Mouse (Mus musculus): Measurements from ENCODE around the gene Stx2.
"Not testable (repeated sequence)": the region's sequence is repeated elsewhere in the genome, so short reads cannot be mapped to it uniquely, and the experiment has no call there.

Stx2 gene

DNA sequence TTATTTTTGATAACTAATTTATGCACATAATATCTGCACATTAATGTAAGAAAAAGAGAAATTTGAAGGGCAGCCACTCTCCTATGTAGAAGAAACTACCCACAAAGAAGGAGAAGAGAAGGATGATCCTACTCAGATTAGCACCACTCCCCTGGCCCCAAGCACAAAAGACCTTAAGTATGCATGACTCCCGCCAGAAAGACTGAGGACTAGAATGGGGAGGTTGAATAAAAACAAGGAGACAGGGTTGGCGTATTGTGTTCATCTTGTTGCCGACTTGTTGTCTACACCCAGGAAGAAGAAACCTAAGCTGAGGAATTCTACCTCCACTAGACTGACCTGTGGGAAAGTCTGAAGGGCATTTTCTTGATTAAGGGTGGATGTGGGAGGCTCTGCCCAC lies 49.5 kb downstream of the Stx2 start:
- in situ Hi-C loops (cut with MboI, MseI) = no loop called here

DNA sequence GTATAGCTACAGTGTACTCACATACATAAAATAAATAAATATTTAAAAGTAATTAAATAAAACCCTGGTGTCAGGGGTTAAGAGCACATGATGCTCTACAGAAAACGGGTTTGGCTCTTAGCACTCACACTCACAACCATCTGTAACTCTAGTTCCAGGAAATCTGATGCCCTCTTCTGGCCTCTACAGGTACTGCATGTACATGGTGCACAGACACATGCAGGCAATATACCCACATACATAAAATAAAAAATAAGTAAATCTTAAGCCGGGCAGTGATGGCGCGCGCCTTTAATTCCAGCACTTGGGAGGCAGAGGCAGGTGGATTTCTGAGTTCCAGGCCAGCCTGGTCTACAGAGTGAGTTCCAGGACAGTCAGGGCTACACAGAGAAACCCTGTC lies 54.0 kb downstream of the Stx2 start:
- in situ Hi-C loops (cut with MboI, MseI) = not testable (repeated sequence)

DNA sequence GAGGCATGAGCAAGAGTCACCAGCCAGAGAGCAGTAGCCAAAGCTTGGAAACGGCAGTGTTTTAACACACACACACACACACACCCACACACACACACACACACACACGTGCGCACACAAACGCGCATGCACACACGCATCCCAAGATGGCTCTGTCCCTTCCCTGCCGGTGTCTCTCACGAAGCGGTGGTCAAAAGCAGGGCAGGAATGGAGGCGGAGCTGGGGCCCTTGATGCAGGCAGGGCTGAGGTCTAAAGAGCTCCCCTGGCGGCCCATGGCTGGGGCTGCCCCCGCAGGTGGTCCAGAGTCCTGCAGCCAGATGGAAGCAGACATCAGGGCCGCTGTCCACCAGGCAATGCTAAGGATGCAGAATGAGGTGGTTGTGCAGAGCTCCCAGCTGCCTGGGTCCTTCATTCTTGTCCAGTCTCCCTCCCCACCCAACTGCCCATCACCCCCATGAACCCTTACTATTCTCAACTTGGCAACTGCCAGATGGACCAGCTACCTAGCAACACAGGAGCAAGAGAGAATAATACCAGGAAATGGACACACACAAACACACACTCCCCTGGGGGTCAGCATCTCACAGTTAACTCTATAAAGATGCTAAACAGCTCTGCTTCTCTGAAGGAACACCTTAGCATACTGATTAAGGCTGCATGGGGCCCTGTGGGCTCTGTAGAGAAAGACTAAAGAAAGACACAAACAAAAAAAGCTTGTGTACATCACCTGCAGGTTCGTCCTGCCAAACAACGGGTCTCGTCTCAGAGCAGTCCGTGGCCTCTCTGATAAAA lies 54.9 kb downstream of the Stx2 start, which contains the start of gene Rimbp2:
Gene Rimbp2, minus strand, starts transcription at position 209 of the 793 bp plus-strand sequence.
- in situ Hi-C loops (cut with MboI, MseI) = no loop called here

DNA sequence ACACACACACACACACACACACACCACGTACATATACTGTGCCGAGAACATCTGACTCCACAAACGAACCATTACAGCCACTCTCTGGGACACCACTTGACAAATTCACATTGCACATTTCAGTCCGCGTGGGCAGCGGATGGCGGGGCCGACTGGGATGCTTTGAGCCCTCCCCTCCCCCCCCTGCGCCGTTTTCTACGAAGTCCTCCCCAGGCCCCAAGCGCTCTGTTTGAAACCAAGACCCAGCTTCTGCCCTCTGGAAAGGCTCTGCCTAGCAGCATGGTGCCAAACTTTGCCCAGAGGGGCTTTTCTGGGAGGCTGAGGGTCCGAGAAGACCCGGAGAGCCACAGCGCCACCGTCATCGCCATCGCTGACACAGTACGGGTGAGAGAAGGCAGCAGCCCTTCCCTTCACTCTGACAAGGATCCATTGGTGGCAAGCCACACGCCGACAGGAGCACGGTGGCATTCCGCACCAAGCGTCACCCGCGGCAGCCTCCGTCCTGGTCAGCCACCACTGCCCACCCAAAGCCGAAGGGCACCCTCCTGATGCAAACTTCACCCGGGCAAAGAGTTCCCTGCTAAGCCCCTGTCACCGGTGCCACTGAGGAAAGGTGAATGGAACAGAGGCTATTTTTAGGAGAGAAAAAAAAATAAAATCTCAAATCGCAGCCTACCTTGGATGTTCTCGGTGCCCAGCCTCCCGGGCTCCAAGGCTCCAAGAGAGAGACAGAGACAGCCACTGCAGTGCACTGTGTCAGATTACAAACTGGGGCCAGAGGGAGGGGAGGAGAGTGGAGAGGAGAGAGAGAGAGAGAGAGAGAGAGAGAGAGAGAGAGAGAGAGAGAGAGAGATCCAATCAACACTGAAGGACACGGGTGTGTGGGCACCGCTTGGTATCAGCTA lies 55.8 kb downstream of the Stx2 start:
- in situ Hi-C loops (cut with MboI, MseI) = no loop called here

DNA sequence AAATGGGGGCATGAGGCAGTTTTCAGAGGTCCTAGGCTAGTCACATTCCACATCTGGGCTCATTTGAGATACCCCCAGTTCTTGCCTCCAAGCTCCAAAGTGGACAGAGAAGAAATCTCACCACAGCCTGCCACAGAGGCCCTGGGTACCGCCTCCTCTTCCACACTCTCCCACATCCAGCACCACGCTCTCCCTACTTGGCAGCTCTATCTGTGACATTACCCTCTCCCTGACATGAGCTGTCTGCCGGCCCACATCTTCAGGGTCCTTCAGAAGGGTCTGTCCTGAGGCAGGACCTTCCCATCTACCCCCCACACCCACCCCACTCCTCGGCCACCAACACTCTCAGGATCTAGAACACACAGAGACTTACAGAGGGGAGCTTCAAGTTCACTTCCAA lies 56.9 kb downstream of the Stx2 start:
- in situ Hi-C loops (cut with MboI, MseI) = no loop called here

DNA sequence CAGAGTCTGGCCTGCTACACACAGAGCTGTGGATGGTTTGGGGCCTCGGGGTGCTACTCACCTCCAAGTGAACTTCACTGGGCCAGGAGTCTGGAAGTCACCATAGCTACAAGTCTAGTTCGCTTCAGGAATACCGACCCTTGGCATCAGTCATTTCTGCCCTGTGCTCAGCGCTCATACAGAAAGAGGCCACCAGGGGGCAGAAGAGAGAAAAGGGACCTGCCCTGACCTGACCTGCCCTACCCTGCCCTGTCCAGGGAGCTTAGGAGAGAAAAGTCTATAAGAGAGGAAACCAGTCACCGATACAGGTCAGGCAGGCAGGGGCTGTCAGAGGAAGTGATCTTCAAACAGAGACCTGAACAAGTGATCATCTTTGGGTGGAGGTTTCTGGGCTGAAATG lies 61.3 kb downstream of the Stx2 start:
- in situ Hi-C loops (cut with MboI, MseI) = loop anchor here in 1 of 2 experiments (10.0 kb wide), 1 partner anchor 1512 kb away; no protein-coding TSS in a partner anchor

DNA sequence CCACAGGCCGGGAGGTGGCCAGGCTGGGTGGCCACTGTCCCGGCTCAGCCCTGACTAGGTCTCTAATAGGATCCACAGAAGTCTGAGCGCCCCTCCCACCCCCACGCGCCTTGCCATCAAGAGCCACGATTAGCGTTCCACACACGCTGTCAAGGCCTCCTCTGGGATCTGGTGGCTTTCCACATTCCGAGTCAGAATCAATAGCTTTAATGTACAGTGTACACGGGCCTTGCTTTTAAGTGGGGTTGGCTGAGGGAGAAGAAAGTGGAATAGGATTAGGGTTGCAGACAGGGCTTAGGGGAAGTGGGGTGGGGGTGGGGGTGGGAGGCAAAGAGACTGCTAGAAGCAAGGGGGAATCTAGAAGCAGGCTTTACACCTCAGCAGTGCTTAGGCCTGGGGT lies 67.9 kb downstream of the Stx2 start:
- in situ Hi-C loops (cut with MboI, MseI) = loop anchor here in 1 of 2 experiments (10.0 kb wide), 1 partner anchor 1506 kb away; no protein-coding TSS in a partner anchor

DNA sequence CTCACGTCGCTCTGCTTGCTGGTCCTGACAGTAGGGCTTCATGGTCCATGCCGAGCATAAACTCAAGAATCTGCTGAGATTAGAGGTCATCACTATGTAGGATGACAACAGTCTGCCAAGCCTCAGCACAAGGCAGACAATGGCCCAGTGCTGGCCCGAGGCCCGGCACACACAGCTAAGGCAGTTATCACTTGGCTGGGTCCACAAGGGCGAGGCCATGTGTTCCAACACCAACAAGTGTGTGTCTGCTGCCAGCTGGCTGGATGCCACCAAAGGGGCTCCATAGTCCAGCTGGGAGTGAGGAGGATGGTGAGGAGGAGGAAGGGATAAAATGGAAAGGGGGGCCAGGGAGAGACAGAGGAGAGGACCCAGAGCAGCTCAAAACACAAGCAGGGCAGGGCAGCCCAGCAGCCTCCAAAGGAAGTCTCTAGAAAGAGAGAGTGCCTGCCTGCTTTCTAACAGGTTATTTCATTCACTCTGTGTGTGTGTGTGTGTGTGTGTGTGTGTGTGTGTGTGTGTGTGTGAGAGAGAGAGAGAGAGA lies 72.9 kb downstream of the Stx2 start:
- in situ Hi-C loops (cut with MboI, MseI) = no loop called here

Data from T-helper 17 cell (primary cell).